Mouse (Mus musculus) kidney, postnatal 10 days (tissue): ENCODE data around the gene Acadvl.
A peak's percentile ranks its signal among the peaks of the same experiment; 100 is the strongest.

Experiments used
- DNase-seq: peaks from one replicate; pipeline ENCODE4 v3.0.0; 2021; ENCODE audit warnings: mixed read lengths

The Acadvl gene

DNA sequence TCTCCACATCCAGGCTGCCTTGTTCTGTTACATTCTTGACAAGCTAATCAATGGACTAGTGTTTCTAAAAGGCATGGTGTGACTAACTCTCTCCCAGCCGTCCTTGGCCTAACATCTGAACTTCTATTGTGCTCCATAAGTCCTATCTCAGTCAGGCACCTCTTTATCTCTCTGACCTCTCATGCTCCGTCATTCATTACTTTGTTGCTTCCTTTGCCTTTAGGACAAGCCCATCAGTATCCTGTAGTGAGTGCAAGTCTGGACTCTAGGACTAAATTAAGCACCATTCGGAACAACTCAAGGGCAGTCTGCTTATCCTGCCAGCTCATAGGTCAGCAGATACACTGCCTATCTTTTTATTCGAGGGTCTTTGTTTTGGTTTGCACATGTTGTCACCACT lies 38.9 kb downstream of the Acadvl start:
- no peak for DNase-seq

DNA sequence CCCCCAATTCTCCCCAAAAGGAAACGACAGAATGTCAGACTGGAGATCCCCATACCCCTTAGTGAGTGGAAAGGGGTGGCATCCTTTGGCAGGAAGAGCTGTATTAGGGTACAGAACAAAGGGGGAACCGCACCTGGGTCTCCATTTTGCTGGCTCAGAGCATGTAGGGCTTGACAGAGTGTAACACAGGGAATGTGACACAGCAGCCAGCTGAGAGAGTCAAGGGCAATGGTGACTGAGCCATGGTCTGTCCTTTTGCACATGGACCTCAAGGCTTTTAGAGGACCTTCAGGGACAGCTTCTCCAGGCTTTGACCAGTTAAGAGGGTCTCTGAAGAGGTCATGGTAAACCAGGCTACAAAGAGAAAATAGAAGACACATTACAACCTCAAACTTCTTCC lies 40.3 kb downstream of the Acadvl start:
- no peak for DNase-seq

- no peak for DNase-seq
Measured at GRCm38 (mm10) chr11:69970775-69971174, 44.4 kb downstream of the Acadvl start.

GRCm38 (mm10) chr11:69970222-69970621 lies 45.0 kb downstream of the Acadvl start:
- no peak for DNase-seq

DNA sequence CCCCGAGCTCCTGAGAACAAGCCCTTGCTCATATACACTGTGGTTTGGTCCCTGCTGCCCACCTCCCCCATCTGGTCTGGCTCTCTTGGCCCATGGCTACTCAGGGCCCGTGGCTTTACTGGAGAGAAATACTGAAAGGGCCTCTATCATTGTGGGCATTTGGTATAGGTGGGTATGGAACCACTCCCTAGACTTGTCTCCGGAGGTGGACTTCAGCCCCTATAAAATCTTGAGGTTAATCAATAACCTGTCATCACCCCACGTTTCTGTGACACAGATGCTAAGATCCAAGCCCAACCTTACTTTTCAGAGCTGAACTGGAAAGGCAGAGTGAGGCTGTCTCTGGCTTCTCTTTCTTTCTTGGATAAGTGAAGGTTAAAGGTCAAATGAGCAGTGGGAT lies 46.4 kb downstream of the Acadvl start:
- no peak for DNase-seq

GRCm38 (mm10) chr11:69966860-69967517 lies 48.2 kb downstream of the Acadvl start:
- DNase-seq = no peak

DNA sequence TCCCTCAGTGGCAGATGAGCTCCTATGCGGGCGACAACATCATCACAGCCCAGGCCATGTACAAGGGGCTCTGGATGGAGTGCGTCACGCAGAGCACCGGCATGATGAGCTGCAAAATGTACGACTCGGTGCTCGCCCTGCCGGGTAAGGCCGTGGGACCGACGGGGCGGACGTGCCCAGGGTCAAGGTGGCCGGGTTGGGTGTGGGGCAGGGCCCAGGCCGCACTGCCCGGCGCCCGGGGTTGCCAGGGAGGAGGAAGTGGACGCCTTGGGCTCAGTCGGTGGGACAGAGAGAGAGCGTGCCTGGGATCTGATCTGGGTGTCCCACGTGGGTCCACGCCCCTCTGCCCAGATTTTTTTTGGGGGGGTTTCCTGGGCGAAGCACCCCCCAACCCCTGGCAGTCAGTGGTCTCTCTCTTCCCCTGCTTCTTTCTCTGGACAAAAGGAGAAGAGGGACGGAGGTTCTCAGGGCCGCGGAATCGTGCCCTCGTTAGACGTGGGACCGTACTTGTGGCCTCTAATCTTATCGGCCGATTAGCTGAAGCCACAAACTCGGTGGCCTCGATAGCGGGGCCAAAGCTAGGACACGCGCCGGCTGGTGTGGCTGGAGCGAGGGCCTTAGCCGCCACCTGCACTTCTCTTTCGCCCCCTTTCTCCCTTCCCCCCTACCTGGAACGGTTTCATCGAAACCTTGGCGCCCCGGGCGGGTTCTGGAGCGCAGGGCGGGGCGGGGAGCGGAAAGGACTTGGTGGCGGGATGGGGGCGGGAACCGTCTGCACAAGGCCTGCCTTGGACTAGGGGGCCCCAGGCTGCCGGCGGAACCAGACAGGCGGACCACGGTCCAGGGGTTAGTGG lies 49.0 kb downstream of the Acadvl start:
- peak; percentile 84 for DNase-seq

- peak; percentile 78 for DNase-seq
Measured at GRCm38 (mm10) chr11:69965271-69966005, 49.8 kb downstream of the Acadvl start.

DNA sequence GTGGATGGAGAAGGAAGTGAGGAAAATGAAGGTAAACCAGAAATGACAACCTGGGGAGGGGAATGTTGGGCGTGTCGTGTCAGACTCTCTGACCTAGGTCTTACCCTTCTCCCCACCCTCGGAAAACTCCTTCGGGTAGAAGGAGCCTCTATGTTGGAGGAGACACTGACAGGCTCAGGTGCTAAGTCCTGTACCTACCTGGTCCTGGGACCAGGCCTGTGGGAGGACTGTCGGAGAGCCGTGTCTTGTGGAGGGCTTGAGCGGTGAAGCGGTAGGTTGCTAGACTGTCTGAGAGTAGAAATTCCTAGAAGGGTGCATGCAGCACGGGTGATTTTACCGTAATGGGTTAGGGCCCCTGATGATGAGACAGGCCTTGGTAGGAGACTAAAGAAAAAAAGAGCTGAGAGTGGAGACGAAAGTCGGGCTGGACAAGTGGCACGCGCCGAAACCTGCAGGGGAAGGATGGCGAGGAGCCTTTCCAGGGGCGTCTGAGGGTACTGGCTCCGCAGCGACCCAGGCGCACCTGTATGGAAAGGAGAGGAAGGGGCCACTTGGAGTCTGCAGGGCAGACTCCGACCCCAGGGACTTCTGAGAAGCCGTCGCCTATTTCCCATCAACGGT lies 50.5 kb downstream of the Acadvl start, which contains the start of gene Cldn7:
TSS of gene Cldn7 (plus strand) at position 130 of the 621 bp plus-strand sequence.
- no peak for DNase-seq

DNA sequence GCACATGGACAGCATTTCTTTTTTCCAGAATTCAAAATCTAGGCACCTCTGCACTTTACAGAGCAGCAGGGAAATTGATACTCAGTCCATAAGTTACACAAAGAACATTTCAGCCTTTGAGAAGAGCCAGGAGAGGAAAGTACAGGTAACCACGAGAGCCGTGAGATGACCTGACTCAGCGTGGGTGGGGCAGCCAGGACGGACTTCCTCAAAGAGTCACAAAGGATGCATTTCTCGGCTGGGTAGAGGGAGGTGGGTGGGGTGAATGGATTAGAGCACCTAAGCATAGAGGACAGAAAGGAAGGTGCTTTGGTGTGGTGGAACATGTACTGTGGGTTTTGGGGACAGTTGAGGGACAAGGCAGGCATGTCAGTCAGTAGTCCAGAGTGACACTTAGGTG lies 53.4 kb downstream of the Acadvl start:
- no peak for DNase-seq

DNA sequence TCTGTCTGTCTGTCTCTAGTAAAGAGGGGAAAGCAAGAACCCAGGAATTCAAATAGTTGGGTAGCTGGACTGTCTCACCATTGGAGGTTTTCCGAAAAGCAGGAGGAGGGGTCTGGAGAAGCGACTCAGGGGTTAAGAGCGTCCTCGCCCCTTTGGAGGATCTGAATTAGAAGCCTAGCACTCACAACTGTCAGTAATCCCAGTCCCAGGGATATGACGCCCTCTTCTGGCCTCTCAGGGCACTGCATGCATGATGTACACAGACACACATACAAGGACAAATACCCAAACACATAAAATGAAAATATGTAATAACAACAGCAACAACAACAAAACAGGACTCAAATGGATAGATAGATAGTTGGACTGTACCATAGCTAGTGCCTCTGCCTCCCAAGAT lies 54.6 kb downstream of the Acadvl start:
- DNase-seq = no peak
